Mouse (Mus musculus): ENCODE measurements around the gene Gjd2. TPM values are rescaled to one million over a fixed set of nuclear protein-coding genes. Genes with fewer than 3 reads are reported as not detected.

Gene Gjd2
- polyA plus RNA-seq, 1 experiment from 2014 or later, result 0.80 TPM

- H3K27me3 ChIP-seq (replicated peaks), result peaks cover 13% of the 10 kb centered on the region
- H3K27ac ChIP-seq, result no peak overlapping the region
- no peak overlapping the region for H3K4me2 ChIP-seq (replicated peaks)
- WGBS, result 83% methylated on average over 2 of the region's 2 CpGs
- no peaks in the 10 kb centered on the region for H3K4me1 ChIP-seq (replicated peaks)
- no peak overlapping the region for H3K9ac ChIP-seq
- H3K9me3 ChIP-seq, result no peaks in the 10 kb centered on the region
- no peak for ATAC-seq
- H3K36me3 ChIP-seq, result no peaks in the 10 kb centered on the region
- no peak overlapping the region for H3K4me3 ChIP-seq (replicated peaks)
These were observed 5.1 kb downstream of the Gjd2 start for GRCm38 (mm10) chr2:114008321-114008720.

- H3K4me1 ChIP-seq (replicated peaks), result no peaks in the 10 kb centered on the region
- ATAC-seq, result no peak
- 62% methylated on average over 8 of the region's 8 CpGs for WGBS
These were observed 15.9 kb downstream of the Gjd2 start for GRCm38 (mm10) chr2:113997484-113997883.

GRCm38 (mm10) chr2:113996930-113997329 lies 16.5 kb downstream of the Gjd2 start:
- H3K27me3 ChIP-seq (replicated peaks), result no peaks in the 10 kb centered on the region
- H3K4me1 ChIP-seq (replicated peaks), result no peaks in the 10 kb centered on the region
- no peak overlapping the region for H3K27ac ChIP-seq
- no peak overlapping the region for H3K4me2 ChIP-seq (replicated peaks)
- no peak overlapping the region for H3K9ac ChIP-seq
- H3K4me3 ChIP-seq (replicated peaks), result no peak overlapping the region
- ATAC-seq, result no peak
- no peaks in the 10 kb centered on the region for H3K9me3 ChIP-seq
- H3K36me3 ChIP-seq, result no peaks in the 10 kb centered on the region

More at GRCm38 (mm10) chr2:113997484-113997883, 15.9 kb downstream of the Gjd2 start:
- H3K9me3 ChIP-seq, result no peaks in the 10 kb centered on the region
- H3K4me3 ChIP-seq (replicated peaks), result no peak overlapping the region
- no peak overlapping the region for H3K27ac ChIP-seq
- no peak overlapping the region for H3K4me2 ChIP-seq (replicated peaks)
- no peaks in the 10 kb centered on the region for H3K36me3 ChIP-seq
- H3K9ac ChIP-seq, result no peak overlapping the region
- H3K27me3 ChIP-seq (replicated peaks), result no peaks in the 10 kb centered on the region

GRCm38 (mm10) chr2:113984890-113985289 lies 28.5 kb downstream of the Gjd2 start:
- H3K4me2 ChIP-seq (replicated peaks), result no peak overlapping the region
- 84% methylated on average over 2 of the region's 2 CpGs for WGBS
- no peak overlapping the region for H3K27ac ChIP-seq
- H3K9ac ChIP-seq, result no peak overlapping the region
- ATAC-seq, result no peak
- H3K4me3 ChIP-seq (replicated peaks), result no peak overlapping the region
- H3K36me3 ChIP-seq, result no peaks in the 10 kb centered on the region
- H3K4me1 ChIP-seq (replicated peaks), result no peaks in the 10 kb centered on the region
- no peaks in the 10 kb centered on the region for H3K9me3 ChIP-seq
- no peaks in the 10 kb centered on the region for H3K27me3 ChIP-seq (replicated peaks)

GRCm38 (mm10) chr2:113980664-113981063 lies 32.8 kb downstream of the Gjd2 start:
- Histone ChIP-seq H3K4me3 (replicated peaks) (no peak overlapping the region), H3K27ac (no peak overlapping the region), H3K4me2 (replicated peaks) (no peak overlapping the region), H3K9me3 (no peaks in the 10 kb centered on the region), H3K27me3 (replicated peaks) (no peaks in the 10 kb centered on the region), H3K36me3 (no peaks in the 10 kb centered on the region), H3K9ac (no peak overlapping the region), H3K4me1 (replicated peaks) (no peaks in the 10 kb centered on the region)
- ATAC-seq, result no peak
- WGBS, result 64% methylated on average over 8 of the region's 8 CpGs

- Histone ChIP-seq H3K36me3 (no peaks in the 10 kb centered on the region), H3K9me3 (no peaks in the 10 kb centered on the region), H3K27me3 (replicated peaks) (no peaks in the 10 kb centered on the region), H3K9ac (no peak overlapping the region), H3K27ac (no peak overlapping the region), H3K4me1 (replicated peaks) (no peaks in the 10 kb centered on the region), H3K4me2 (replicated peaks) (no peak overlapping the region), H3K4me3 (replicated peaks) (no peak overlapping the region)
- WGBS, result 68% methylated on average over 5 of the region's 5 CpGs
- no peak for ATAC-seq
These were observed 35.2 kb downstream of the Gjd2 start for GRCm38 (mm10) chr2:113978151-113978771.

- Histone ChIP-seq H3K36me3 (no peaks in the 10 kb centered on the region), H3K4me2 (replicated peaks) (no peak overlapping the region), H3K9me3 (no peaks in the 10 kb centered on the region), H3K27ac (no peak overlapping the region), H3K4me3 (replicated peaks) (no peak overlapping the region), H3K4me1 (replicated peaks) (no peaks in the 10 kb centered on the region), H3K27me3 (replicated peaks) (no peaks in the 10 kb centered on the region), H3K9ac (no peak overlapping the region)
- ATAC-seq, result no peak
- WGBS, result 66% methylated on average over 7 of the region's 7 CpGs
These were observed 39.5 kb downstream of the Gjd2 start for GRCm38 (mm10) chr2:113973950-113974349.

GRCm38 (mm10) chr2:113966421-113966820 lies 47.0 kb downstream of the Gjd2 start:
- Histone ChIP-seq H3K36me3 (no peaks in the 10 kb centered on the region), H3K4me1 (replicated peaks) (no peaks in the 10 kb centered on the region), H3K9me3 (no peaks in the 10 kb centered on the region), H3K27ac (no peak overlapping the region), H3K4me3 (replicated peaks) (no peak overlapping the region), H3K9ac (no peak overlapping the region), H3K4me2 (replicated peaks) (no peak overlapping the region), H3K27me3 (replicated peaks) (no peaks in the 10 kb centered on the region)
- 41% methylated on average over 4 of the region's 4 CpGs for WGBS
- no peak for ATAC-seq

Other genes with a start within 250 kb of the Gjd2 start
- gene Scg5, start 184.5 kb downstream of the Gjd2 start, polyA plus RNA-seq (2015; fragmentation: Nextera tagmentation; extraction: Ambion mirVana), result 13.3 and 13.6 TPM in 2 replicates
- gene Arhgap11a, start 165.0 kb downstream of the Gjd2 start, polyA plus RNA-seq (2015; fragmentation: Nextera tagmentation; extraction: Ambion mirVana), result 21.7 and 24.2 TPM in 2 replicates
- 33.5 and 40.1 TPM in 2 replicates for gene Actc1, start 39.9 kb upstream of the Gjd2 start, polyA plus RNA-seq (2015; fragmentation: Nextera tagmentation; extraction: Ambion mirVana)
- gene Aqr, start 173.4 kb upstream of the Gjd2 start, polyA plus RNA-seq (2015; fragmentation: Nextera tagmentation; extraction: Ambion mirVana), result 36.2 and 46.6 TPM in 2 replicates
- 3.9 and 4.0 TPM in 2 replicates for gene Zfp770, start 187.8 kb upstream of the Gjd2 start, polyA plus RNA-seq (2015; fragmentation: Nextera tagmentation; extraction: Ambion mirVana)

All from intestine, embryonic 15.5 days (tissue).